Mouse (Mus musculus) cortical plate, adult 2 months (tissue): Measurements from ENCODE around the gene Shq1.

ENCODE experiments used
- CTCF ChIP-seq: fragments of 200-500 bp; IDR thresholded peaks from 2 replicates; pipeline ENCODE4 v1.5.1; 2011; ENCODE audit warnings: mild to moderate bottlenecking, control low read depth, low read length; ENCODE audit not compliant: insufficient read depth; ENCODE audit errors: extremely low read depth
- POLR2A ChIP-seq: fragments of 200-500 bp; IDR thresholded peaks from 2 replicates; pipeline ENCODE4 v1.6.1; 2011; ENCODE audit warnings: mild to moderate bottlenecking, low read length, control low read depth; ENCODE audit not compliant: insufficient read depth; ENCODE audit errors: extremely low read depth

GRCm38 (mm10) chr6:100652535-100652934 is 18.4 kb downstream of the Shq1 start:
- no peak for TF ChIP-seq CTCF
- no peak for TF ChIP-seq POLR2A
